Mouse (Mus musculus) erythroblast, embryonic 14.5 days (primary cell): ENCODE measurements around the gene Muc4. TPM values are rescaled to one million over a fixed set of nuclear protein-coding genes. Genes with fewer than 3 reads are reported as not detected.

Experiments used
- H3K27me3 ChIP-seq: 2 replicates; pipeline ENCODE4 v1.6.1; 2012; ENCODE audit warnings: inconsistent platforms; ENCODE audit not compliant: control insufficient read depth
- H3K36me3 ChIP-seq: 2 replicates; pipeline ENCODE4 v1.6.1; 2012; ENCODE audit warnings: mild to moderate bottlenecking, inconsistent platforms; ENCODE audit not compliant: control insufficient read depth
- H3K4me1 ChIP-seq: 2 replicates; pipeline ENCODE4 v1.6.1; 2012; ENCODE audit warnings: inconsistent platforms; ENCODE audit not compliant: control insufficient read depth
- H3K4me3 ChIP-seq: replicated peaks from 2 replicates; pipeline ENCODE3; 2012; ENCODE audit warnings: moderate library complexity, mild to moderate bottlenecking, inconsistent platforms
- H3K9me3 ChIP-seq: 2 replicates; pipeline ENCODE4 v1.6.1; 2012; ENCODE audit warnings: low read length, inconsistent platforms, mixed read lengths; ENCODE audit not compliant: control insufficient read depth
- GATA1 ChIP-seq: IDR thresholded peaks from 2 replicates; pipeline ENCODE4 v1.6.1; 2012; ENCODE audit warnings: low read length, inconsistent platforms, mixed read lengths
- TAL1 ChIP-seq: IDR thresholded peaks from 3 replicates; pipeline ENCODE4 v1.6.1; 2012; ENCODE audit warnings: low read length, inconsistent platforms, mixed read lengths
- polyA plus RNA-seq: library from polyadenylated mRNA; stranded (reverse); fragments of >175 nt; gene quantifications from 2 replicates; pipeline ENCODE4 v1.2.3, GENCODE M21; 2012

Muc4 gene
- polyA plus RNA-seq, 1 experiment: not detected

GRCm38 (mm10) chr16:32705606-32706005, 30.1 kb upstream of the Muc4 start:
- Histone ChIP-seq H3K9me3 (peaks cover 3% of the 10 kb centered on the region), H3K27me3 (no peaks in the 10 kb centered on the region), H3K4me3 (no peak overlapping the region), H3K4me1 (peaks cover 14% of the 10 kb centered on the region), H3K36me3 (no peaks in the 10 kb centered on the region)
- TF ChIP-seq TAL1 (no peak), GATA1 (no peak)

- Histone ChIP-seq H3K9me3 (peaks cover 3% of the 10 kb centered on the region), H3K4me3 (no peak overlapping the region), H3K4me1 (peaks cover 14% of the 10 kb centered on the region), H3K27me3 (no peaks in the 10 kb centered on the region), H3K36me3 (no peaks in the 10 kb centered on the region)
- TF ChIP-seq TAL1 (no peak), GATA1 (no peak)
Observed at GRCm38 (mm10) chr16:32707111-32707823, 28.4 kb upstream of the Muc4 start.

GRCm38 (mm10) chr16:32707824-32708456, 27.7 kb upstream of the Muc4 start:
- peaks cover 3% of the 10 kb centered on the region for H3K9me3 ChIP-seq
- TF ChIP-seq GATA1 (no peak), TAL1 (no peak)
- H3K36me3 ChIP-seq: no peaks in the 10 kb centered on the region
- no peaks in the 10 kb centered on the region for H3K27me3 ChIP-seq
- no peak overlapping the region for H3K4me3 ChIP-seq
- H3K4me1 ChIP-seq: peaks cover 14% of the 10 kb centered on the region

- Histone ChIP-seq H3K9me3 (peaks cover 3% of the 10 kb centered on the region), H3K36me3 (no peaks in the 10 kb centered on the region), H3K4me1 (peaks cover 14% of the 10 kb centered on the region), H3K27me3 (no peaks in the 10 kb centered on the region), H3K4me3 (no peak overlapping the region)
- TF ChIP-seq TAL1 (no peak), GATA1 (no peak)
Observed at GRCm38 (mm10) chr16:32708457-32709033, 27.1 kb upstream of the Muc4 start.

- H3K9me3 ChIP-seq: peaks cover 3% of the 10 kb centered on the region
- H3K4me1 ChIP-seq: peaks cover 14% of the 10 kb centered on the region
- H3K36me3 ChIP-seq: no peaks in the 10 kb centered on the region
- H3K4me3 ChIP-seq: no peak overlapping the region
- no peaks in the 10 kb centered on the region for H3K27me3 ChIP-seq
- TF ChIP-seq GATA1: no peak
- no peak for TF ChIP-seq TAL1
Observed at GRCm38 (mm10) chr16:32709116-32709515, 26.6 kb upstream of the Muc4 start.

GRCm38 (mm10) chr16:32710426-32711070, 25.1 kb upstream of the Muc4 start:
- H3K36me3 ChIP-seq: no peaks in the 10 kb centered on the region
- TF ChIP-seq GATA1: no peak
- TF ChIP-seq TAL1: no peak
- H3K4me3 ChIP-seq: no peak overlapping the region
- peaks cover 2% of the 10 kb centered on the region for H3K9me3 ChIP-seq
- H3K27me3 ChIP-seq: peaks cover 6% of the 10 kb centered on the region
- peaks cover 16% of the 10 kb centered on the region for H3K4me1 ChIP-seq

GRCm38 (mm10) chr16:32712202-32712601, 23.5 kb upstream of the Muc4 start:
- Histone ChIP-seq H3K9me3 (no peaks in the 10 kb centered on the region), H3K4me3 (no peak overlapping the region), H3K36me3 (no peaks in the 10 kb centered on the region), H3K27me3 (peaks cover 12% of the 10 kb centered on the region), H3K4me1 (peaks cover 14% of the 10 kb centered on the region)
- no peak for TF ChIP-seq GATA1
- no peak for TF ChIP-seq TAL1

GRCm38 (mm10) chr16:32713556-32713955, 22.1 kb upstream of the Muc4 start:
- TF ChIP-seq TAL1 (no peak), GATA1 (no peak)
- H3K9me3 ChIP-seq: no peaks in the 10 kb centered on the region
- peaks cover 12% of the 10 kb centered on the region for H3K27me3 ChIP-seq
- no peak overlapping the region for H3K4me3 ChIP-seq
- H3K36me3 ChIP-seq: no peaks in the 10 kb centered on the region
- peaks cover 2% of the 10 kb centered on the region for H3K4me1 ChIP-seq

- Histone ChIP-seq H3K9me3 (no peaks in the 10 kb centered on the region), H3K4me1 (peaks cover 2% of the 10 kb centered on the region), H3K27me3 (peaks cover 12% of the 10 kb centered on the region), H3K36me3 (no peaks in the 10 kb centered on the region), H3K4me3 (no peak overlapping the region)
- TF ChIP-seq GATA1 (no peak), TAL1 (no peak)
Observed at GRCm38 (mm10) chr16:32715364-32715763, 20.3 kb upstream of the Muc4 start.
